Mouse (Mus musculus): ENCODE measurements around the gene Sec22a. TPM values are rescaled to one million over a fixed set of nuclear protein-coding genes. Genes with fewer than 3 reads are reported as not detected.

Sec22a gene
- polyA plus RNA-seq, 2 experiments from 2014 or later, result 38.9 to 42.0 TPM

GRCm38 (mm10) chr16:35309634-35310033 lies 54.1 kb downstream of the Sec22a start:
- no peak for ATAC-seq

DNA sequence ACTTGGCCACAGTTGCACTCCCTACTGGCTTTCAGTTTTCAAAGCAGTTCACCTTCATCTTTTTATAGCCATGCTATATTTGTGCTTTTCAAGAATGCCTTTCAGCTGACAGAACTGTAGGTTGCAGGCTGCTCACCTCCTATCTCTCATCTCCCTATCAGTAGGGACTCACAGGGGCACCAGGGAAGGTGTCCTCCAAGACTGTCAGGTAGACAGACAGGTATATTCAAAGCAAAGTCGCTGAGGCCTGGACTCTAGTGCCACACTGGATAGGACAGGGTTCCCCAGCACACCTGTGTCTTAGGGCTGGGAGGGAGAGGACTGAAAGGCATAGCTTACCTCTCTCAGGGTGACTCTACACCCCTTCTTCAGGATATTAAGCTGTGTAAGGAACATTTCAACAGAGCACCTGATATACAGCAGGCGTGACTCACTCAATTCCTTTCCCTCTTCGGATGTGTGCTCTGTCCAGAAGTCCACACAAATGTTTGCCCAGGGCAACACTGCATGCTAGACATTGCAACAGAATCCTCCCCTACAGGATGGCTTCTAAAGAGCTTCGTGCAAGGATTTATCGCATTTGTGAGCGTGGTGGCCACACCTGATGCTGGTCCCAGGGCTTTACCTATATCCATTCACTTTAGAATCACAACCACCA lies 55.1 kb downstream of the Sec22a start:
- ATAC-seq, result no peak

DNA sequence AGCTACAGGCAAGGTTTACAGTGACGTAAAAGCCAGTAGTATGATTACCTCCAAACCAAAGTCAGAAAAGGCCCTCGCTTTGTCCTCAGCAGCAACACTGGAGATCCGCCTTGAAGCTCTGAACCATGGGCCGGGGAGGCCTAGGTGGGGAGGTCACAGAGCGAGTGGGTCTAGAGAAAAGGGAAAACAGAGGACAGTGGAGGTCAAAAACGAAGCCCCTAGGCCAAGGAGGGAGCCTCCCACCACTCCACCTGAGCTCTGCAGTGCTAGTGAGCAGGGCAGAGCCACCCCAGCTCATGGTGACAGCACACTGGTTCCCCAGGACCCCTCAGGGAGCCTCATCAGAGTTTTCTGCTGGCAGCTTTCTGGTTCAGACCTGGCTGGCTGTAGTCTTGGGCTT lies 55.7 kb downstream of the Sec22a start:
- no peak for ATAC-seq

DNA sequence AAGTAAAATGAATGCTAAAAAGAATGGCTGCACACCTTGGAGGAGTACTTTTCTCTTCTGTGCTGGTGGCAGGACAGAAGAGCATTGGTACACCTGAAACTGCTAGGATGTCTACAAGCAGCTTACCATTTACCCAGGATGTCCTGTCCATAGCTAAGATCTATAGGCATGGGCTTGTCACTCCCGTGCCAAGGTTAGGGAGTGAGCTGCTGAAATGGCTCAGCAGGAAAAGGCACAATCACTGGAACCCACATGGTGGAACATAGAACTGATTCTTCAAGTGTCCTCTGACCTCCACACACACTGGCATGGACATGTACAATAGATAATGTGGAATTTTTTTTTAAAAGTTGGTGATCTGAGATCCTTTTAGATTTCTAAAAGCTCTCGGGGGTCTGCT lies 56.4 kb downstream of the Sec22a start:
- no peak for ATAC-seq

DNA sequence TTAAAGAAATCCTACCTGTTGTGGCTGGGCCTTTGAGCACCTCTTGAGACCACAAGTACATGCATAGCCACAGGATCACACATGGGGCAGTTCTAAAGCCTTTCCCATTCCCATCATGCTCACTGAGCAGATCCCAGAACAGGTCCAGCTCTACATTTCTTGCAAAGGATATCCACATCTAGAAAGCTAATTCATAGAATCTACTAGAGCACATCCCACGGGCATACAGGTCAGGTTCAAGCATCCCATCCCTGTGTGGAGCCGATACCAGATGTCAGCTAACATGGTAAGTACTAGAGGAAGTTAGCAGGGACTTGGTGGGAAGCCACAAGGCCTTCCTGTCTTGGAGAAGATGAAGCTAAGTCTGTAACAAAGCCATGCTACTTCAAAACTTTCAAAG lies 57.1 kb downstream of the Sec22a start:
- ATAC-seq, result no peak

GRCm38 (mm10) chr16:35305226-35305625 lies 58.5 kb downstream of the Sec22a start:
- ATAC-seq, result no peak

- ATAC-seq, result no peak
These were observed 59.3 kb downstream of the Sec22a start for GRCm38 (mm10) chr16:35304416-35304815.

DNA sequence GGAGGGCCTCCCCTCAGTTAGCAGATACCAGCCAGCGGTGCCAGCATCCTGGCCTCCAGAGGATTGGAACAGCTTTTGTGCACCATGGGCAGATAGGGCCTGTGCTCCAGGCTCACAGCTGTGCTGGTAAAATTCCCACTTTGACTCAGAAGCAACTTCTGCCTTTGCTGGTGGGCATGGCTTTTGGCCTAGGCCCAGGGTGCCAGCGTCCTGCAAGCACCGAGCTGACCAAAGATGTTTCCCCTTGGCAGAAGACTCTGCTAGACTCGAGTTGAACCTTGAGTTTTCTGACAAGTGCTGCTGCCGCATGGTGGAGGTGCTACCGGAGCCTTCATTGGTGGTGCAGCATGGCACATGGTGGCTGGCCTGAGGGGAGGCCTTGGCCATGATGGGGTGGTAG lies 60.0 kb downstream of the Sec22a start:
- no peak for ATAC-seq

DNA sequence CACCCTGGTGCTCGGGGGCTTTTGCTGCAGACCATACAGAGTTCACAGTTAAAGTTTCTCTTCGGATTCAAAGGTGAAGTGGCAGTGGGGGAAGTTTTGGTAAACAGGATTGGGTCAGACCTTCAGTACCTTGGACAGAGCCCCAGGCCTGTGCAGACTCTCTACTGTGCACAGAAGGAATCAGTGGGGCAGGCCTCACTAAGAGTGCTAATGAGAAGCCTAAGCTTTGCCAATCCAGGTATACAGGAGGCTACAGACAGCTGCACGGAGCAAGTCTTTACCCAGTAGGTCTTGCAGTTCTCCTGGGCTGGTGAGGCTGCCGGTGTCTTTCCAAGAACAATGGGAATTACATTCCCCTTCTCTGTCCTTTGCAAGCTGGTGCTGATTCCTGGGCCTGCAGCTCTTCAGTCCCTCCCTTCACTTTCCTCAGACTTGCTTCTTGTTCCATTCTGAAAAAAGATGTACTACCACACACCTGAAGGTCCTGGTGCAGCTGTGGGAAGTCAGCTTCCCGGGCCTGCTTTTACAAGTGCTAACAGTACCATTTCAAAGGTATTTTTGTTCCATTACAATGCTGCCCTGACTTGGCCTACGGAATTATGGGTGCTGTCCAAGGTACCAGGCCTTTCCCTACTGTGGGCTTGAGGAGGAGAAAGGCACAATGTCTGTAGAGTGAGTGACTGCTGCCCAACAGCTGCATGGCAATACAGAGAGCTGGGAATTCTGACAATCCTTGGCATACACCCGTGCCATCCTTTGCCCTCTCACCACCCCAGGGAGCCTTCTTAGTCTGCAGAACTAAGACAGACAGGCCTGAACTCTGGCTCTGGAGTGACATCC lies 61.1 kb downstream of the Sec22a start:
- ATAC-seq, result no peak

DNA sequence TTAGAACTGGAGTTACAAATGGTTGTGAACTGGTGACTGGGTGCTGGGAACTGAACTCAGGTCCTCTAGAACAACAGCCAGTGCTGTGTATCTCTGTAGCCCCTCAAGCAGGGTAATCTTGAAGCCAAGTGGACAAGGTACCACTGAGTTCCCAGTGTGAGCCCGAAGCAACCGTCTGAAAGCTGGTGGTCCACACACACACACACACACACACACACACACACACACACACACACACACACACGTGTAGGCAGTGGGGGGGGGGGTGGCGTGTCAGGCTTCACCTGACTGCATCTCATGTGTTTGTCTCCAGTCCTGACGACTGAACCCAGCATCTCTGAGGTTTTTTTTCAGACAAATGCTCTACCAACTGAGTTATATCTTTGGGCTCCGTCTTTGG lies 63.6 kb downstream of the Sec22a start:
- ATAC-seq, result no peak

GRCm38 (mm10) chr16:35297786-35298185 lies 65.9 kb downstream of the Sec22a start:
- ATAC-seq, result no peak

- ATAC-seq, result no peak
These were observed 76.5 kb downstream of the Sec22a start for GRCm38 (mm10) chr16:35287244-35287643.

- ATAC-seq, result no peak
These were observed 77.9 kb downstream of the Sec22a start for GRCm38 (mm10) chr16:35285821-35286220.

GRCm38 (mm10) chr16:35282456-35282855 lies 81.3 kb downstream of the Sec22a start:
- ATAC-seq, result no peak

GRCm38 (mm10) chr16:35278166-35278565 lies 85.6 kb downstream of the Sec22a start:
- no peak for ATAC-seq

DNA sequence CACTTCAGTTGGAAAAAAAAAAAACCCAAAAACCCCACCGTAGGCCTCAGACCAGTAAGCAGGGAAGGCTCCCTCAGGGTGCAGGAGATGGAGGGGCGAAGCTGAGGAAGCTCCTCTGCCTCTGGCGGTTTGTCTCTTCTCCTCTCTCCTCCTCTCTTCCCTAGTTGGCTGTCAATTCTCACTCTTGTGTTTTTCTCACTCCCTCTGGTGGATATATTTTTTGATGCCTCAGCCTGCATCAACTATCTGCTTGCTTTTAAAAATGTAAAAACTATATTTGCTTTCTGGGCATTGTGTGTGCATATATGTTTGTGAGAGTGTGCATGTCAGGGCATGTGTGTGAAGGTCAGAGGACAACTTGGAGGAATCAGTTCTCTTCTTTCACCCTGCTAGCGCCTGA lies 91.3 kb downstream of the Sec22a start:
- ATAC-seq, result no peak

DNA sequence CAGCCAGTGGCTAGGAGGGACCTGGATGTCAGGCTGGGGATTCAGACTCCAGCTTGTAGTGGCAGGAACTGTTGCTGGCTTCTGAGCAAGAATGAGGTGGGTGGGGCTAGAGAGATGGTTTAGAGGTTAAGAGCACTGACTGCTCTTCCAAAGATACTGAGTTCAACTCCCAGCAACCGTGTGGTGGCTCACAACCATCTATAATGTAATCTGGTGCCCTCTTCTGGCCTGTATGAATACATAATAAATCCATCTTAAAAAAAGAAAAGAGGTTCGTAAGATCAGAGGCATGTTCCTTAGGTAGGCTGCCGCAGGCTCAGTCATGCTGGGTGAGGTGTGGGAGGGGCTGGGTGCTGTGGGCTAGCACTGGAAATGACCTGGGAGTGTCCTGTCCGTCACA lies 92.1 kb downstream of the Sec22a start:
- ATAC-seq, result no peak

DNA sequence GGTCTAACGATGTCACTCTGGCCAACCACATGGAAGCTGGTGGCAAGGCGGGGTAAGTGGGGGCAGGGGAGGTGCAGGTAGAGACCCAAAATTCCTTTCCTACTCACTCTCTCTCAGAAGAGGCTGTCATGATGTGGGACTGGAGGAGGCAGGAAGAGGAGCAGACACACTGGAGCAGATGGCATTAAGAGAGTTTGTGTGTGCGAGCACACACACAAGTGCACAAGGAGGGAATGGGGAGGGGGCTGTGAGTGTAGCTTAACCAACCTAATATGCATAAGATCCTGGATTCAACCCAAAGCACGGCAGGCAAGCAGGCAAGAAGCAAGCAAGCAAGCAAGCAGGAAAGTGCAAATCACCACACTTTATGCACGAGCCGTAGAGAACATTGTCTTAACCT lies 92.8 kb downstream of the Sec22a start:
- no peak for ATAC-seq

- ATAC-seq, result peak; percentile 47
These were observed 93.3 kb downstream of the Sec22a start for GRCm38 (mm10) chr16:35270353-35270934.

Measured in CD4-positive, CD25-positive, alpha-beta regulatory T cell, adult 4 months (primary cell).